Mouse (Mus musculus) spleen, postnatal 36 days (tissue): ENCODE data around the gene Atf7ip2.

ENCODE experiments used
- DNase-seq, 2 experiments: peaks; one replicate each; pipeline ENCODE4 v3.0.0; 2022; ENCODE audit warnings: low spot score in 2 of 2, mixed read lengths in 1 of 2

Gene Atf7ip2

DNA sequence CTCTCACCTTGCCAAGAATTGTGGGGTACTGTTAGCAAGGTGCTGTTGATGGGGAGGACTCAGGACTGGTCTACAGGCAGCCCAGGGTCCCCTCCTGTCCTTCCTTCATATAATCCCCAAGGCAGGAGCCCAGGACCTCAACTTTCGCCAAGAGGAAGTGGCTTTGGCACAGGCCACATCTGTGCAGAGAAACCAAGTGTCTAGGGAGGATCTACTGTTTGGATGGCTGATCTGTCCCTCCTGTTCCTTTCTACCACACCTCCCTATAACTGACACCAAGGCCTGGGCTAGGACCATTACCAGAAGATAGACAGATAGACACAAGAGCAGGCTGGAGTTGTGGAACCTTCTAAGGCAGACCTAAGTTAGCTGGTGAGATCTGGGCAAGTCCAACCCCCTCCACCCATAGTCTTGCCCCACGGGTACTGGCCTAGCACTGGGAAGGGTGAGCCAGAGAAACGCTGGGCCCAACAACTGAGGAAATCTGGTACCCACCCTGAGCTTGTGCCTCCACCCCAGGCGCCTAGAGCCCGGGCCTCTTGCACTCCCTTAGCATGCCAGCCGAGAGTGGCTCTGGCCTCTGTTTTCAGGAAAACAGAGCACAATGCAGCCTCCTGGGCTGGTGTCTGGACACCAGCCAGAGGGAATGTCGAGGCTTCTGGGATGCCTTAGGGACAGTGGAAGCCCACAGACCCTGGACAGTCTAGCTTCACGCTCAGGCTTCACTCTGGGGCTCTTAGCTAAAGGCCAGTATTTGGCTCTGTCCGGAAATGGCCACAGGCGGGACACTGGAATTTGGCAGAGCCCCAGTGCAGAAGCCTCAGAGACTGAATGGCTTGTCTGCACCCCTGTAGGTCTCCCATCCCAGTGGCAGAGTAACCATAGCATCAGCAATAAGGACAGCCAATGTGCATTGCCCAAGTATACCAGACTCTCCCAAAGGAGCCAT, 105.5 kb downstream of the Atf7ip2 start:
- no peak for DNase-seq

DNA sequence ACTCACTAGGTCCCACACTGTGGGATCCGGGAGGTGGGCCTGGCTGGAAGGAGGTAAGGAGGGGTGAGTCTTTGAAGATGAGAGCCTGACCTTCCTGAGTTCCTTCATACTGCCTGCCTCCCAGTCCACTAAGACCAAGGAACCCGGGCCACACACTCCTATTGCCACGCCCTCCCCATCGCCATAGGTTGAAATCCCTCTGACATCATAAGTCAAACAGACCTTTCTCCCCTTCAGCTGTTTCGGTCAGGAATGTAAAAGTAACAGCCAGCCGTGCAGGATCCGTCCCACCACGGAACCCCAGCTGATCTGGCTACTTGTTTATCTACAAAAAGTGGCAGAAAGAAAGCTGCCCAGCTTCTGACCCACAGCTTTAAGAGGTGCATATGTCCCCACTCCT, 107.1 kb downstream of the Atf7ip2 start:
- DNase-seq, result no peak

DNA sequence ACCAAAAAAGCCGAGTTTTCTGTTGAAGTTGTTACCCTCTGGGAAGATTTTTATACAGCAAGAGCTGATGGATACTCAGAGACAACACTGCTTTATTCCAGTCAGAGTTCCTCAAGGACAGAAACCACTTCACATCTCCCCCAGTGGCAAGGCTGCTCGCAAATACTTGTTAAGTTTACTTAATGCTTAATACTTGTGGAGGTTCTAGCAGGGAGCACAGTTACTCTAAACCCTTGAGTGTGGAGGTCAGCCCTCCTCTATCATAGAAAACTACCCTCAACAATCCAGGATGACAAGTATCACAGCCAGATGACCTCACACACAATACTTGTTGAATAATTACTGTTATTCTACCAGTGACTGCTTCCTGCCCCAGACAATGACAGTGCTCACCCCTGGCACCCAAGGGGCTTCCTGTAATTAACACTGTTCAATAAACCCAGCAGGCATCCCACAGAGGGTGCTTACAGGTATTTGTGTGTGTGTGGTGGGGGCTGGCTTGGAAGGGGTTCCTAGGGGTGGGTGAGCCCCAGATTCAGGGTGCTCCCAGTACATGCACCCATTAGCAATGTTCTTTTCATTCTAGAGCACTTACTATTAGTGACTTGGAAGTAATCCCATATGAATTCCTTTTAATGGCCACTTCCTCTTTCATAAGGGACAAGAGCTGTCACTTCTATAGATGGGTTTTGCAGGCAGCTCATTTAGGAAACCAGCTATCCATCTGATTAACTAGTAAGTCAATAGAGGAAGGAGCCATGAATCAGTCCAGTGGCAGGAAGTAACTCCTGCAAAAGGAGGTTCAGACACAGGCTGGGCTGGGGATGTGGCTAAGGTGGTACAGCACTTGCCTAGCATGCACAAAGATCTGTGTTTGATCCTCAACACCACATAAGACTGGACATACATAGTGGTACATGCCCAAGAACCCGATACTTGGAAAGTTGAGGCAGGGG, 108.0 kb downstream of the Atf7ip2 start:
- DNase-seq, result no peak
